Mouse (Mus musculus): ENCODE data around the gene Ankrd31.
"Not testable (repeated sequence)": the region's sequence is repeated elsewhere in the genome, so short reads cannot be mapped to it uniquely, and the experiment has no call there.

The Ankrd31 gene

GRCm38 (mm10) chr13:96748109-96748845 is at the start of gene Ankrd31:
Ankrd31 (plus strand) TSS chr13:96748272.
- DNase-seq (ENCODE audit: low read depth) = no peak

- DNase-seq (ENCODE audit: low read depth) = no peak
These were observed 45.3 kb upstream of the Ankrd31 start for GRCm38 (mm10) chr13:96702567-96703278.

- no peak for DNase-seq (ENCODE audit: low read depth)
These were observed 38.5 kb upstream of the Ankrd31 start for GRCm38 (mm10) chr13:96709269-96710233.

- no peak for DNase-seq (ENCODE audit: low read depth)
These were observed 31.8 kb upstream of the Ankrd31 start for GRCm38 (mm10) chr13:96716311-96716710.

GRCm38 (mm10) chr13:96717821-96718220 is 30.3 kb upstream of the Ankrd31 start:
- DNase-seq (ENCODE audit: low read depth) = no peak

DNA sequence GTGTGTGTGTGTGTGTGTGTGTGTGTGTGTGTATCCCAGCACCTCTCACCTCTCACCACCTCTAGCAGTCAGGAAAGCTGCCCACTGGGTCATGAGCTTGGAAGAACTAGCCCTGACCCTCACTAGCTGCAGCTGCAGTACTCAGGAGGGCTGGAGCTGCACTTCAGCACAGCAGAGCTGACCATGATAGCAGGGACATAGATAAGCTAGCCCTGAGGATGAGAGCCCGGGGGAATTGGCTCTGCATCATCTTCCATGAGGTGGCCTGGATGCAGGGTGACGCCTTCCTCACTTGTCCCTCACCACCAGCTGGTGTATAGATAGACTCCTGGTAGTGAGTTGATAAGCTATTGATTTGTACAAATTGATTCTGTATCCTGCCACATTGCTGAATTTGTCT is 28.1 kb upstream of the Ankrd31 start:
- DNase-seq (ENCODE audit: low read depth) = no peak

- no peak for DNase-seq (ENCODE audit: low read depth)
These were observed 19.8 kb upstream of the Ankrd31 start for GRCm38 (mm10) chr13:96728289-96728688.

GRCm38 (mm10) chr13:96729146-96729545 is 18.9 kb upstream of the Ankrd31 start:
- DNase-seq (ENCODE audit: low read depth) = no peak

- no peak for DNase-seq (ENCODE audit: low read depth)
These were observed 18.0 kb upstream of the Ankrd31 start for GRCm38 (mm10) chr13:96730116-96730515.

GRCm38 (mm10) chr13:96735175-96735574 is 12.9 kb upstream of the Ankrd31 start:
- DNase-seq (ENCODE audit: low read depth) = no peak

DNA sequence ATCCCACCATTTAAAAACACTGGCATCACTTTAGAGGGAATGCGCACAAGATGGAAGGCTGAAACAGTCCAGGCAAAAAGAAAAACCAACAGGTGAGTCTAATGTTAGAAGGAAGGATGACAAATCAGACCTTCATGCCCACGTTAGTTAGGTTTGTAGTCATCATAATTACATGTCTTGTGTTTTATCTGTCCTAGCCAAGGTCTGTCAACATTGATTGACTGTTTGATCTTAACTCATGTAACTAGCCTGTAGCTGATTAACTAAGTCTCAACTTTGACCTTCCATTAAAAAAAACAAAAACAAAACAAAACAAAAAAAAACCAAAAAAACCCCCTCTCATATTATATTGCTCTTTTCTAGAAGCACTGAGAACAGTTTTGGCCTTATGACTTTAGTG is 7.9 kb upstream of the Ankrd31 start:
- no peak for DNase-seq (ENCODE audit: low read depth)

DNA sequence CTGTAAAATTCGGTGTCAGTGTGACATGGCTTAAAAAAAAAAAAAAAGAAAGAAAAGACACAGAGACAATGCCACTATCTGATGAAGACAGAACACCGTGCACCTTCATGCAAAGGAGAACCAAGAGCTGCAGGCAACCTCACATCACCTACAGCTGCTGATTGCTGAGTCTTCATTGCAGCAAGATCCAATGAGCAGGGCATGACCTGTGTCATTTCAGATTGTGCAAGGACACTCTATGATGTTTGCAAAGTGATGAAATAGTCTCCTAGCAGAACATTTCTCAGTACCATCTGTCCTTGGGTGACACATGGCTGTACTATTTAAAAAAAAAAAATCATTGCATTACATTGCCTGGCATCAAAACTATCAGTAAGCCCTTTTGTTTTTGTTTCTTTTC is 5.2 kb upstream of the Ankrd31 start:
- no peak for DNase-seq (ENCODE audit: low read depth)

DNA sequence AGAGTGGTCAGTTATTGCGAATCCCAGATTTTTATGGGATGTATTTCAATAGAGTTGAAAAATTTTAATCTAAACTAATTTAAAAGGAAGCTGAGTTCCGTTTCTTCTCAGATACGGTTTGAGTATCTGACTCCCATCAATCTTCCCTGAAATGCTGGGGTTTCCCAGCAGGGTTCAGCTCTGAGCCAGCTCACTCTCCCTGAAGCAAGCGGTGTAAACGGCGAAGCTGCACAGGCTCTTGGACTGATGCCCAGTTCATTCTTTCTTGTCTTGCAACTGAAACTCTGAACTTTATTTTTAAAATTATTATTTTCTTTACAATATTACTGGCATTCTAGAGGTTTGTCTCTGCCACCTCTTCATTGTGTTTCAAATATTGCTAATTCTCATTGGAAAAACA is 2.0 kb upstream of the Ankrd31 start:
- DNase-seq (ENCODE audit: low read depth) = no peak

GRCm38 (mm10) chr13:96749859-96750258 is 1.8 kb downstream of the Ankrd31 start:
- no peak for DNase-seq (ENCODE audit: low read depth)

DNA sequence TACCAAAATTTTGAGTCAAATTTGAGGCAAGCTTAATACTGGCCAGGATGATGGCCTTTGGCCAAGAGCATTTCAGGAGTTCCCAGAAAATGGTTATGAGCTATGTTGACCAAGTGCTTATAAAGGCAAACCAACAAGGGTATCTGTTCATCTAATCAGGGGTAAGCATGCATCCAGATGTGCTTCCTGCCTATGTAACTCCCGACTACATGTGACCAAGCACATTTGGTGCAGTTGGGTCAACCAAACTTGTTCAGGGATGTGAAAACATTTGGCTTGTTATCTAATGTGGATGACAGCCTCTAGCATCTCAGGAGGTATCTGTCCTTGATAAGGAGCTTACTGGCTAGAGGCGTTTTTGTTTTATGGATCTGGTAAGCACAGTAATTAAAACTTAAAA is 12.8 kb downstream of the Ankrd31 start:
- DNase-seq (ENCODE audit: low read depth) = no peak

DNA sequence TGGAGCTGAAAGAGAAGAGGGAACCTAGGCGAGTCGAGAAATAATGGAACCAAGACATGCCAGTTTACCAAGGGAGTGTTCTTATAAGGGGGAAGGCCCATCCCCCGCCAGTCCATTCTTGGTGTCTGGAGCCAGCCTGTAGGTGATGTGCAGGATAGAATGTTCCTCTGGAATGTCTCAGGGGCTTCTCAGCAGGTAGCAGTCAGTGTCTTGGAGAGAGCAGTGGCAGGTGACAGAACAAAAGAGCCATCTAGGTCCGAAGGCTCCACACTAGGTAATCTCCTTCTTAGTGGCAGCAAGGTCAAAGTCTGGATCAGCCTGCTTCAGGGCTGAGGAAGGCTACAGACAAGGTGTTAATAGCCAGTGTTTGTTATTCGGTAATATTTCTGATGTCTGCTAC is 38.0 kb downstream of the Ankrd31 start:
- not testable (repeated sequence) for DNase-seq (ENCODE audit: low read depth)

GRCm38 (mm10) chr13:96793451-96793850 is 45.4 kb downstream of the Ankrd31 start:
- DNase-seq (ENCODE audit: low read depth) = no peak

GRCm38 (mm10) chr13:96795301-96795700 is 47.2 kb downstream of the Ankrd31 start:
- DNase-seq (ENCODE audit: low read depth) = no peak

DNA sequence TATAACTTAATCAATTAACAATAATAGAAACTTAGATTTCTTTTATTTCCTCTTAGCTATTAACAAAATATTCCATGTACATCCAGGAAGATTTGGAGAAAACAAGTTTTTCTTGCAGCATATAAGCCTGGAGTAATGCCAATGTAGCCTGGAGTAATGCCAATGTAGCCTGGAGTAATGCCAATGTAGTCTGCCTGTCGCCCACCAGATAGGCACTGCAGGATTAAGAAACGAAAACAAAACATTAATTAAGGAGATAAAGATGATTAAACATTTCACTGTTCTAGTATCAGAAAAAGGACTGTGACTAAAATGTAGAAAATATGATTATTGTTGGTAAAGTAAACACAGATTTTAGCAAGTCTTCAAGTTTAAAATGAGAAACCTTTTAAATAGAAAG is 49.4 kb downstream of the Ankrd31 start:
- DNase-seq (ENCODE audit: low read depth) = no peak

DNA sequence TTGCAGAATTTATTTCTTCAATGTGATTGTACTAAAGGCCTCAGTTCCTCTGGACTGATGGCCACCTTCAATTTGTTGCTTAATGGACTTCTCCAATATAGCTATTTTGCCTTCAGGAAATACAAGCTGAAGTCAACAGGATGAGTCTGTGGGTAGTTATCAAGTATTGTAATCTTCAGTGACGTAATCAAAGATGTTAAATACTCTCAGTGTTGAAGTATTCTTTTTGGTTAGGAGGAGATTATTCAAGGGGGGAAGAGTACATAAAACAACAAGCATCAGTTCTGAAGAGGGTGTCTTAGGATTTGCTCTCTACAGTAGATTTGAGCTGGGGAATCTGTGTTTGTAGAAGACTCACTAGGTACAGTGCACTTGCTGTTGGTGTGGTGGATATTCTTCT is 101.7 kb downstream of the Ankrd31 start:
- no peak for DNase-seq (ENCODE audit: low read depth)

GRCm38 (mm10) chr13:96852133-96852532 is 104.1 kb downstream of the Ankrd31 start:
- no peak for DNase-seq (ENCODE audit: low read depth)

DNA sequence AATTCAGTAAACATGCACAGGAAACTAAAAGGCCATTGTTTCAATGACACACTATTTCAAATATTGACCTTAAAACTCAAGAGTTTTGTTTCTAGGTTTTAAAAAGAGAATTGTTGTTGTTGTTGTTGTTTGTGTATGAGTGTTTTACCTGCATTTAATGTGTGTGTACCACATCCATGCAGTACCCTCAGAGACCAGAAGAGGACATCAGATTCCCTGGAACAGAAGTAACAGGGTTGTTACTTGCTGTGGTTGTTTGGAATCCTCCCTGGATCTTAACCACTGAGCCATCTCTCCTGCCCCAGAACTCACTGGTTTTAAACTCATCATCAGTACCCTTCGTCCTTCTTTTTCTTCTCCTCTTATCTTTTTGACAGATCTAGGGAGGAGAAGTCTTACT is 105.2 kb downstream of the Ankrd31 start:
- no peak for DNase-seq (ENCODE audit: low read depth)

Measured in naive thymus-derived CD4-positive, alpha-beta T cell, adult 2 months (primary cell).